Mouse (Mus musculus) right cerebral cortex, postnatal 36 days (tissue): Measurements from ENCODE around the gene Cenps.

Source experiments
- DNase-seq, 2 experiments: peaks; one replicate each; pipeline ENCODE4 v3.0.0; 2022; ENCODE audit warnings: low spot score in 2 of 2, mixed read lengths in 1 of 2

Gene Cenps

DNA sequence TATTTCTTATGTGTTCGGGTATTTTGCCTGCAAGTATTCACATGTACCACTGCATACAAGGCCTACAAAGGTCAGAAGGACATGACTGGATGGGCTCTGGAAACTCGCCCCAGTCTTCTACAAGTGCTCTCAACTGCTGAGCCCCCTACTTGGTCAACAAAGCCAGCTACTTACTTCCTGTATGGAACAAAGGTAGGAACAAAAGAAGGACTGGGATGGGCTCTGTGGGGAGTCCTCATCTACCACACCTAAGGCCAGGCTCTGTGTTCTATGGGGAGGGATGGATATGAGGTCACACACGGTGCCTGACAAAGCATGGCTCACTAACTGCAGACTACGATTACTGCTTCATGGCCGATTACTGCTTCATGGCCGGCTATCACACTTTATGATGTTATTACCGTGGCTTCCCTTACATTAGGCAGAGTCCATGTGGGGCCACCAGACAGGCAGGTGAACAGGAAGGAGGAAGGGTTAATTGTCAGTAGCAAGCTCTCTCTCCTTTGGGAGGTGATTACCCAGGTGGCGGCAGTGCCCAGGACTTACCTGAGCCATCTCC is 20.1 kb upstream of the Cenps start:
- DNase-seq, result no peak

DNA sequence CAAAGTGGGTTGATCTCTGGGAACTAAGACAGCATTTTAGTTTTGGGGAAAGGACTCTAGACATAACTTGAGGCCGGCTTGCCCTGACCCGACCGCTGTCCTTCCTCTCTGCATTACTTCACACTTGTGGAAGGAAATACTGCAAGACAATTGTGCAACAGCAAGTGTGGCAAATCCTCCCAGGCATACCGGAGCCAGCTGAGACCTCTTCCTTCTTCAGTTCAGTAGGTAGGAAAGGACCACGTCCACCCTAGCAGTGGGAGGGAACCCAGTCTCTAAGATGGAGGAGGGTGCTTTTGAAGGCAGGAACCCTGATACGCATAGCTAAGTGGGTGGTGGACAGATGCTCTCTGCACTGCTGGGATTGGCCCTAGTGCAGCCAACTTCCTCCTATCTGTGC is 18.3 kb upstream of the Cenps start:
- no peak for DNase-seq

DNA sequence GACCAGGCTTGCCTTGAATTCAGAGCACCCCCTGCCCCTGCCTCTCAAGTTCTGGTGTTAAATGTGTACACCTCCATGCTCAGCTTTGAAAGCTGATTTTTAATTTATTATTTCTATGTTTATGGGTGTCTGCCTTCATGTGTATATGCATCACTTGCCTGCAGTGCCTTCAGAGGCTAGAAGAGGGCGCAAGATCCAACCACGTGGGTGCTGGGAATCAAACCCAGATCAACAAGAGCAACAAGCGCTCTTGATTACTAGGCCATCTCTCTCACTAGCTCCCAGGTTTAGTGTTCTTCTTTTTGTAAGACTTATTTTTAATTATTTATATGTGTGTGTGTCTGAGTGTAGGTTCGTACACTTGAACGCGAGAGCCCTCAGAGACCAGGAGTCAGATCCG is 17.4 kb upstream of the Cenps start:
- DNase-seq, result no peak

DNA sequence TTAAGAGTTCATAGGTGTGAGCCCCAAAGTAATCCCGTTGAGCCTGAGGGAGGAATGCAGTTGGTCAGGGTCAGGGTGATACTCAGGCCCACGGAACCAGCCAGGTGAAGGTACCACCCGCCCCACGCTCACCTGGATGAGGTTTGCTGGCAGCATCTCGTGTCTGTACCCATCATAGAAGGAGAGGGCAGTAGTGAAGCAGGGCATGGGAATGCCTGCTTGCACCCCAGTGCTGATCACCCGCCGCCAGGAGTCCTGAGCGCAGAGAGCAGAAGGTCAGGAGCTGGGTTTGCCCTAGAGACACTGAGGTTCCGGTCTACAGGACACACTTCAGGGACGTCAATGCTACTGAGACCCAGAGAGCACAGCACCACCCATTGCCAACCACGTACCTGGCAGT is 13.3 kb upstream of the Cenps start:
- DNase-seq, result no peak

DNA sequence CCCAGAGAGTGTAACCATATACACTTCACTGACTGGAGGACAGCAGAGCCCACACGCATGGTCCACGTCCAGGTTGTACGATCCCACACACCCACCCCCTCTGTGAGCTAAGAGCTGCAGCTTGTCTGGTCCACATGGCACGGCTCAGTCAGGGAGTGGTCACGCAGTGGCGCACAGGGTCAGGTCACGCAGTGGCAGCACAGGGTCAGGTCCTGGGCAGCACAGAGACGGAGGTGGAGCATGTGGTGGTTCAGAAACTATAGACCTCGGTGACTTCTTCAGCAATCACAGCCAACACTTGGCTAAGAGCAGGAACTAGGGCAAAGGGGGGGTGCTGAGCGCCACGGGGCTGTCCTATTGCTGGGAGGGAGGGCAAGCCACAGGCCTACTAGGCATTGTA is 12.8 kb upstream of the Cenps start:
- DNase-seq, result no peak

DNA sequence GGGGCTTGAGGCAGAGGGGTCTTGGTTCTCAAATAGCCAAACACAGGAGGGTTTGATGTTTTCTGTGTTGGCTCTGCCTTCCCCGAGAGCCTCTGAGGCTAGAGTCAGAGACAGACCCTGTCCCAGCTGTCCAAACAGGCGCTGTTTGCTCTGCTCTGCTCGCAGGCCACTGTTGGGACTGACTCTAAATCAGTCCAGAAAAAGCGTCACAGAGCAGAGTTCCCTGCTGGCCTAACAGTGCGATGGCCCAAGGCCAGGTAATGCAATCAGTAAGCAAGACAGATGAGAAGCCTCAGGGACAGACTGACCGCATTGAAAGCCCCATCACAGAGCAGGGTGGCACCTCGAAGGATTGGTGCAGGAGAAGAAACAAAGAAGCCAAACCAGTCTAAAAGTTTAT is 12.2 kb upstream of the Cenps start:
- DNase-seq, result no peak

DNA sequence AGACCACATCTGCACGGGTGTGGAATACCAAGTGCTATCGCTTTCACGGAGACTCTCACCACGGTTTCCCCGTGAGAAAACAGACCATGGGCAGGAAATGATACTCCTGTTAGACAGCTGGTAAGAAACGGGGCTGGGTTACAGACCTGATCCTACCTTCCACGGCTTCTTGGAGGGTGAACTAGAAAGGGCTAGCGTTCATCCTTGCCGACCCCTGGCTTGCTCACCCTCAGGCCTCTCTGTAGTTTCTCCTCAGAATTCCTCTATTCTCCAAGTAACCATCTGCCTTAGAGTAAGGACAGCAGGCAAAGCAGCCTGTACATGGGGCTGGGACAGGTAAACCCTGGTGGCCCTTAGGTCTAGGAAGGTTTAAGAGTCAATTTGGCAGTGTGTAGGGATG is 11.8 kb upstream of the Cenps start:
- DNase-seq, result no peak

DNA sequence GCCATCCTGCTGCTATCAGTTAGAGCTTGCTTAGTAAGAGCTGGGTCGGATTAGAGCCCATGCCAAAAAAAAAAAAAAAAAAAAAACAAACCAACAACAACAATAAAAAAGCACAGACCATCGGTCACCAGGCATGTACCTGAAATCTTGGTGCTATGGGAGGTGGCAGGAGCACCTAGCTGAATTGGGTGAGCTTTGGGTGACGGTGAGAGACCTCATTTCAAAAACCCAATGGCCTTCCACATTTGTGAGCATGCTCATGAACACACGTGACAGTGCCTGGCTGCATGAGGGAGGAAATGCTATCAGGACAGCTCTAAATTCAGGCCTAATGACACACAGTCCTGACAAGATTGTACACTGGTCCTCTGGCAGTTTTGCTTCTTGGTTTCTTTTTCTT is 10.7 kb upstream of the Cenps start:
- DNase-seq, result no peak

DNA sequence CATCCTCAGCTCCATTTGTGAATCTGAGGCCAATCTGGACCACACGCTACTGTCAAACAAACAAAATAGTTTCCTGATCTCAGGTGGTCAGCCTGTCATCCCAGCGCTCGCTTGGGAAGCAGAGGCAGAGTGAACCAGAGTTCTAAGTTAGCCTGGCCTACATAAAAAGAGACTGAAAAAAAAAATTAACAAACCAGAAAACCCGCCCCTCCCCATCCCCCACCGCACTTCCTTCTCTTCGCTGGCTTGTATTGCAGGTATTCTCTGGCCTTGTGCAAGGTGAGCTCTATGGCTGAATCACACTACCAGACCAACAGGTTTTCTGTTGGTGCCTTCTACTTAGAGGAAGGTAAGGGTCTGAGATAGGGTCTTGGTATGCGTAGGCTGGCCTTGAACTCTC is 10.1 kb upstream of the Cenps start:
- no peak for DNase-seq

DNA sequence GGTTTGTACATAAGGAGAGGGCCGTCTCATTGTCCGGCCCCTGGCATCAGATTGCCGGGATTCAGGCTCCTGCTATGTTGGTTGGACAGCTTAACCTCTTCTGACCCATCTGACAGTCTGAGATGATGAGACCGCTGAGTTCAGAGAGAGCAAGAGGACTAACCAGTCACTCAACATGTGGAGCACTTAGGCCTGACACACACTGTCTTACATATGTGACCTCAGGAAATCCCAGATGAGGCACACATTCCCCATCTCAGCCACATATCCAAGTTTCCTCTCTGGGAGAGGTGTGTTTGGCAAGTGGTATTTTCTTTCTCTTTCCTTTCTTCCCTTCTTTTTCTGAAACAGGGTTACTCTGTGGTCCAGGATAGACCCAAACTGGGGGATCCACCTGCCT is 7.7 kb upstream of the Cenps start:
- no peak for DNase-seq

DNA sequence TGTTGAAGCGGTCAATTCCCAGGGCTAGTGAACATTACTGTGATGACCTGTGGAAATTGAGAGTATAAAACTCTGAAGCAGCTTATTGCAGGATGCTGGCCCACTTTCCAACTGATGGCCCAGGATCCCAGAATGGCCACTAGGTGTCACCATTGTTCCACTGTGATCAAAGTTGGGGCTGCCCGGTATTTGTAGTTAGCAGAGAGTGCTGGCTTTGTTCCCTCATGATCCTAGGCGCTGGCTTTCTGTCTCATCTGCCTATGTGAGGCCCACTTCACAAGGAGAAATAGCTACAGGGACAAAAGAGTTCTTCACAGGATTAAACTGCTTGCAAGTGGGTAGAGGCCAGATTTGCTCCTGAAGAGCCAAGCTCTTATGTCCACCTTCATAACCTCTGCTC is 7.0 kb upstream of the Cenps start:
- peak; percentile 53 to 66 for DNase-seq

DNA sequence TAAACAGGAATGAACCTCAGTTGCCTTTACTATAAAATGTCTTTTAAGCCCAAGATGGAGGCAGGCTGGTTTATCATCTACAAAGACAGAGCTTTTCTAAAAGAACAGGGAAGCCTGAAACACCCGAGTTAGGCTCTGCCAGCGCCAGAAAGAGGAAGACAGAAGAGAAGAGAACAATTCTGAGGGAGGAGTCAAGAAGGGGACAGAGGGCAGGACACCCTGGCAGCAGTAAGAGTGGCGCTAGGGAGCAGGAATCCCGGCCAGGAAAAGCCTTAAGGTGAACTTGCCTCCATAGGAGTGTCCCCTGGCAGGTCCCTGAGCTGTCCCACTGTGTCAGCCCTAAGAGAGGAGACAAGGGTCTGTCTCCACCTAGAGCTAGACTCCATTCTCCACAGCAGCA is 6.2 kb upstream of the Cenps start:
- no peak for DNase-seq

DNA sequence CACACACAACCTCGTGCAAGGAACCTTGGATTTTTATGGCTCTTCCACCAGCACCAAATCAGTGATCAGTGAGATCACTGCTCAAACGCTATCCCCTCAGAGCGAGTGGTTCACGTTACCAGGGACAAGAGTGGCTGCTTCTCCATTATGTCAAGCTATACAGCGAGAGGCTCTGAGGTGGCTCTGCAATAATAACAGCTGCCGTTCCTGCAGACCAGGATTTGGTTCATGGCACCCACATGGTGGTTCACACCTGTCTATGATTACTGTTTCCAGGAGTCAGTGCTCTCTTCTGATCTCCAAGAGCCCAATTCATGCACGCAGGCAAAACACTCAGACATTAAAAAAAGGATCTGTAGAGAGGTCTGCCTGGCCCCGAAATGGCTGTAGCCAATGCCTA is 1.1 kb upstream of the Cenps start:
- no peak for DNase-seq

DNA sequence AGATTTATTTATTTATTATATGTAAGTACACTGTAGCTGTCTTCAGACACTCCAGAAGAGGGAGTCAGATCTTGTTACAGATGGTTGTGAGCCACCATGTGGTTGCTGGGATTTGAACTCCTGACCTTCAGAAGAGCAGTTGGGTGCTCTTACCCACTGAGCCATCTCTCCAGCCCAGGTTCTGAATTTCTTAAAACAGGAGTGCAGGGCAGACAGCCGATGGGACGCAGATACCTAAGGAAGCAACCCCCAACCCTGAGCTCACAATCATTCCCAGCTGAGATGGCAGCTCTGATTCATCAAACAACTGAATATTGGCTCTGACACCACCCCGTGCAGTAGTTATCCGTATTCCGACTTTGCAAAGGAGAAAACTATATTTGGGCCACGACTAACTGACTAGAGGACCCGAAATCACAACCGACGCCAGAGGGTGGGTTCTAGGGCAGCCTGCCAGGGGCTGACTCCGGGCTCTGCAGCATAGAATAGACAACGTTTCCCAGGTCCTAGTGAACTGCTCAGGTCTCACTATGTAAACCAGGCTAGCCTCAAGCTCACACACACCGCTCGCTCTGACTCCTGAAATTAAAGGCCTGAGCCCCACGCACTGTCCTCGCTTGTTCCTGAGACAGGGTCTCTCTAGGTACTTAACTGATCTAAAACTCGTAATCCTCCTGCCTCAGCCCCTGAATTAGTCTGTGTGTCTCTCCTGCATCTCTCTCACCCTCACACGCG is 1.1 kb downstream of the Cenps start:
- no peak for DNase-seq

DNA sequence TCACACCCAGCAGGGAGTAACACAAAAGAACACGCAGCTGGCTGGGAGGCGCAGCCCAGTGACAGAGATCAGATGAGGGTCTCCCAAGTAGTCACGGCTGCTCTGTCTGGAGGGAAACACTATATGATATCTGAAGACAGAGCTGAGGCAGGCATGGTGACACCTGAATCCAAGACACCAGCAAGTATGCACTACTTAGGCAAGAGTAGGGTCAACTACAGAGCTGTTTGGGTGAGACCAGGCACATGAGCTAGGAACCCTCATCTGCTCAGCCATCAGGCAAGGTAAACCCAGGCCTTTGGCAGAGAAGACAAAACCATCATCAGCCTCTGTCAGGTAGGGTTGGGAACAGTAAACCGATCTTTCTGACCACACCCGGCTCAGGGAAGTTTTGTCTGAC is 4.0 kb downstream of the Cenps start:
- DNase-seq, result no peak

DNA sequence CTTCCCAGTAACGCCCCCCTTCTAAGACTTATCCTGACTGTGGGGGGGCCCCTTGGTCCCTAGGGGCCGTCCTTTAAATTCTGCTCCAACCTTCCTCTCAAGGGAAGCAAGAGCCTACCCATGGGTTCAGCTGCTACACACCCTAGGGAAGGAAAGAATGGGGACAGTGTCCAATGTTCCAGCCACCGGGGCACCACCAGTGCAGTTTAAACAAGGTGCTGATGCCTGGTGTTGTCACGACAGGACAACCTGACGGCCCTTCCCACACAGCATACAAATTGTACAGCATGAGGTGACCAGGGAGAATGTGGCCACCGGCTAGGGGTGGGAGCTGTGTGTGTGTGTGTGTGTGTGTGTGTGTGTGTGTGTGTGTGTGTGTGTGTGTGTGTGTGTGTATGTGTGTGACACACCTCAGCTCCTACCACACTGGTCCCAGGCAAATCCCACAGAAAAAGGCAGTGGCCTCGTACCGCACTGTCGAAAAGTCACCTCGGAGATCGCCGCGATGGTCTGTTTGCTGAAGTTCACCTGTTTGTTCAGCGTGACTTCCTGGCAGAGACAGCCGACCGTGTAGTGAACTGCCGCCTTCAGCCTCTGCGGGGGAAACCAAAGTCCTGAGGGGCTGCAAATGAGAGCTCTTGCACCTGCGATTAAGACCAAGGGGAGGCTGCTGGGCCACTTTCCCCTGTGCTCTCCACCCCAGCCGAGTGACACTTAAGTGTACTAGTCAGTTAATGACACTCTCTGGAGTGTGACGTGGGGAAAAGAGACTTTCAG is 5.5 kb downstream of the Cenps start:
- no peak for DNase-seq

DNA sequence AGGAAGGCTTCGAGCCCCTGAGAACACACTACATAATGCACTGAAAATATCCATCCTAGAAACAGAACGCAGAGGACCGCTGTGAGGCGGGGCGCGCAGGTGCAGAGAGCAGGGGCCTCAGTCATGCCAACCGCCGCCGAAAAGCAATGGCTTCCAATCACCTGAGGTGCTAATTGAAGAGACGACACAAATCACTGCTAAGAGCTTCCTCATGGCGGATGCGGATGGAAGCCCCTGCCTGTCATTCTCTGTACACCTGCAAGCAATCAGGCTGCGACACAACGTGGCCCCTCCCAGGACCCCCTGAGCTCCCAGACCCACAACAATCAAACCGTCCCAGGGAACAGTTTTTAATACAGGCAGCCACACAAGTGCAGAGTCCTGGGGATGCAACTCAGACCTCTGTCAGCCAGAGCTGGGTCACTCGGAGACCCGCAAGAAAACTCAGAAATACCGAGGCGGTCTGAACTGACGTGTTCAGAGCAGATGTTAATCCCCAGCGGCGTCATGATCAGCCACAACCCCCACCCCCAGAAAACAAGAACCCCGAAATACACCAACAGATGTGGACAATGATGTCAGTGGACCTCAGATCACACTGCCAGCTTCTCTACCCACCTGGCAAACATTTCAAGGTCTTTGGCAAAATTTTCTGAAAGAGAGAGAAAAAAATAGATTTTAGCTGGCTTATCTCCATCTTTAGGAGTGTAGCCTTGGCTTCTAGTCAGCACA is 6.2 kb downstream of the Cenps start:
- no peak for DNase-seq

DNA sequence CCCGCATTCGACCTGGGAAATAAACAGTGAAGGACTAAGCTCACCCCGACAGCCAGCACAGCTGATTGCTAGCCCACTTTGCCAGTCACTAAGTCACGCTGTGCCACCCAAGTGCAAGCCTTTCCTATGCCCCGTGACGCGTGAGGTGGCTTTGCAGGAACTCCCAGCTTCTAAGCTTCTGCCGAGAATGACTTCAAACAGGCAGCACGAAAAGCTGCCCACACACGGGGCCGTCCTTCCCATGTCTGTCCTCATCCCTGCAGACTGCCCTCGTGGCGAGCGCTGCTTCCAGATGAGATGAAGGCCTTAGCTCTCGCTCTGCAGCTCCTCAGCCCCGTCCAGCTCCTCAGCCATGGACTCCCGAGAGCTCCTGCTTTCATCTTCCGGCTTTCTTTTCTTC is 9.0 kb downstream of the Cenps start:
- peak in 1 of 2 experiments; percentile 30 for DNase-seq

DNA sequence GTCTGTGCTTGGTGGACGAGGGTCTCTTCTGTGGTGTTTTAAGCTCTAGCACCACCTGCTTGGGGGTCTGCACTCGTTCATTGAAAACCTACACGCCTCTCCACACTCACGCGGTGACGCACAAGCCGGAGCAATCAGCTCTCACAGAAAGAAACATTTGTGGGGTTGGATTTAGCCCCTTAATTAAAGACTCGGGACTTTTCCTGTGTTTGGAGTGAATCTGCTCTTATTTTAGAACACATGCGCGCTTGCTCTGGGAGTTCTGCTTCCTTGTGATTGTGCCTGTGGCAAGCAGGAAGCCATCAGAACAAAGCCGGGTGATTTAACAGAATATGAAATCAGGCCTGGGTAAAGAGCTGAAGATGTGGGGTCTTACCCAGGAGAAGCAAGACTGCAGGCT is 10.8 kb downstream of the Cenps start, which contains the start of gene Cort:
Gene Cort, minus strand, starts transcription at position 101 of the 400 bp plus-strand sequence.
- DNase-seq, result no peak

DNA sequence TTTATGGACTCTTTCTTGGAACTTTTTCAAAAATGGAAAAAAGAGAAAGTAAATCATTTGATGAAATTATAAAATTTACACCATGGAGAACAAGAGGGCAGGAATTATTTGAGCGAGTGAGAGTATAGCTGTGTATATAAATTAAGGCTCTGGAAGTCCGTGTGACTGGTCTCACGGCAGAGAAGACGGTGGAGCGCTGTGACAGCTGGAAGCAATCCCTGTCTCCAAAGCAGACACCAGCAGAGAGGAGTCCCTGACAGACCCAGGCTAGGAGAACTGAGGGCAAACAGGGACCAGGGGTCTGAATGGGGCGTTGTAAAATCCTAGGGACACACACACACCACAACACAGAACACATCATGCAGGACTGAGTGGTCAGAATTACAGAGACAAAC is 11.3 kb downstream of the Cenps start:
- DNase-seq, result no peak

DNA sequence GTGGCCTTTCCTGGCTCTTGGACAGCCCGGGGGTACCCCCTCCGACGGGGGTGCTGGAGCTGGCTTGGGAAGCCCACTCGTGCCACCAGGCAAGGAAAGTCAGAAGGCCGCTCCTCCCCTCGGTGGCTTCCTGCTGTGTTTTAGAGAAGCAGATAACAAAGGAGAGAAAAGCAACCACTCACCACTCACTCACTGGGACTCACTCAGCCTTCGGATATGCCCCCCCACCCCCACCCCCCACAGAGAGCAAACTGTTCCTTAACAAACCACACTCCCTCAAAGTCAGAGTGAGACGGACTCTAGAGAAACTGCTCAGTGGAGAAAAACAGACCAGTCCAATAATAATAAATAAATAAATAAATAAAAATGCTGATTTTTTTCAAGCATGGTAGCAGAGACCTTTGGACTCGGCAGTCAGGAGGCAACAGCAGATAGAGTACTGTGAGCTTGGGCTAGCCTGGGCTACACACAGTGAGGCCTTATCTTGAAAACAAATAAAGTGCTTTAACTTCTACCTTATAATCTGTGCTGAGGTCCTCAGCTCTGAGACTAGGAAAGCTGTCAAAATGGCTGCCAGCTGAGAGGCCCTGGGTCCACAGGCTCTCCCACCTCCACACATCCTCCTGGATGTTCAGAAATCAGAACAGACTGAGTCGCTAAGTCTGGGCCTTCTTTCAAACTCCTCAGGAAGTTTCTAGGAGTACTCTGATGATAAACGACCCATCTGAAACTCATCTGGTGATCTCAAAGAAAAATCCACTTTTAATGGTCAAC is 11.9 kb downstream of the Cenps start:
- no peak for DNase-seq

DNA sequence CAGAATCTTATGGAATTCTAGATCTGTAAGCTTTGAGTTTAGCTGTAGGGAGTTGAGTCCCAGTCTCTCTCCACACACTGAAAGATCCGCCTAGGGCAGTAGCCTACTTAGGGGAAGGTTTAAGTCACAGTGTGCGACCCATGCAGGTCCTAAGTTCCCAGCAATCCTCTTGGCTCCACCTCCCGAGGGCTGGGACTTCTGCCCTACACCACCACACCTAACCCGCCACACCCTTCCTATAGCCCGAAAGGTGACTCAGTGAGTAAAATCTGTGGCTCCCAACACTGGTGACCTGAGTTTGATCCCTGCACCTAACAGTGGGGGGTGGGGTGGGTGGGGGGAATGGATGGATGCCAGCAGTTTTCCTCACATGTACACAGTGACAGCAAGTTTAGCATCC is 14.0 kb downstream of the Cenps start:
- DNase-seq, result no peak
